Mouse (Mus musculus) C2C12 (cell line): ENCODE measurements around the gene Kcnh2. TPM values are rescaled to one million over a fixed set of nuclear protein-coding genes. Genes with fewer than 3 reads are reported as not detected.

Source experiments
- H3K27me3 ChIP-seq: one replicate; pipeline ENCODE4 v1.6.1; 2011; ENCODE audit not compliant: control insufficient read depth, insufficient read depth, insufficient read length
- H3K36me3 ChIP-seq: one replicate; pipeline ENCODE4 v1.6.1; 2011; ENCODE audit not compliant: control insufficient read depth, insufficient read depth
- H3K4me3 ChIP-seq: one replicate; pipeline ENCODE4 v1.5.1; 2011; ENCODE audit warnings: mild to moderate bottlenecking, control low read depth; ENCODE audit not compliant: poor library complexity, insufficient read depth, severe bottlenecking
- H3K79me2 ChIP-seq: one replicate; pipeline ENCODE4 v1.6.1; 2011; ENCODE audit not compliant: control insufficient read depth, insufficient read depth
- H3K79me3 ChIP-seq: one replicate; pipeline ENCODE4 v1.6.1; 2011; ENCODE audit warnings: low read depth, control low read depth
- H3ac ChIP-seq: one replicate; pipeline ENCODE3; 2011; ENCODE audit warnings: low read depth; ENCODE audit not compliant: control insufficient read depth, insufficient read length
- CEBPB ChIP-seq: IDR thresholded peaks from one replicate; pipeline ENCODE4 v1.6.1; 2011; ENCODE audit warnings: low read depth, mild to moderate bottlenecking, control low read depth, moderate library complexity
- CTCF ChIP-seq: IDR thresholded peaks from one replicate; pipeline ENCODE4 v1.5.1; 2011; ENCODE audit not compliant: control insufficient read depth, insufficient read depth, insufficient read length
- FOSL1 ChIP-seq: IDR thresholded peaks from one replicate; pipeline ENCODE4 v1.8.0; 2011; ENCODE audit warnings: mild to moderate bottlenecking, low read length; ENCODE audit not compliant: poor library complexity, insufficient read depth, severe bottlenecking
- MAX ChIP-seq: IDR thresholded peaks from one replicate; pipeline ENCODE4 v1.6.1; 2011; ENCODE audit warnings: mild to moderate bottlenecking, control low read depth
- MYOD1 ChIP-seq: IDR thresholded peaks from one replicate; pipeline ENCODE4 v1.6.1; 2011; ENCODE audit warnings: low read depth; ENCODE audit not compliant: control insufficient read depth, insufficient read length
- MYOG ChIP-seq: IDR thresholded peaks from one replicate; pipeline ENCODE4 v1.6.1; 2011; ENCODE audit not compliant: control insufficient read depth, insufficient read length; ENCODE audit errors: extremely low read depth
- USF1 ChIP-seq: IDR thresholded peaks from one replicate; pipeline ENCODE4 v1.6.1; 2011; ENCODE audit warnings: low read depth, mild to moderate bottlenecking, control low read depth, moderate library complexity
- polyA plus RNA-seq: library from polyadenylated mRNA; unstranded; fragments of >200 nt; fragmentation: generic; extraction: Trizol; gene quantifications from one replicate; pipeline ENCODE4 v1.2.1, GENCODE M21; 2012; ENCODE audit warnings: missing spikeins

Kcnh2 gene
- polyA plus RNA-seq, 1 experiment: 3.1 TPM

- TF ChIP-seq USF1 (no peak), MAX (no peak), CTCF (no peak), MYOD1 (no peak), MYOG (no peak), CEBPB (no peak), FOSL1 (no peak)
- H3K27me3 ChIP-seq: no peaks in the 10 kb centered on the region
- H3ac ChIP-seq: no peak overlapping the region
- no peaks in the 10 kb centered on the region for H3K79me2 ChIP-seq
- H3K4me3 ChIP-seq: no peak overlapping the region
- H3K36me3 ChIP-seq: no peaks in the 10 kb centered on the region
- H3K79me3 ChIP-seq: no peaks in the 10 kb centered on the region
These were observed 2.9 kb downstream of the Kcnh2 start for GRCm38 (mm10) chr5:24348546-24348945.

GRCm38 (mm10) chr5:24348128-24348527 is 3.3 kb downstream of the Kcnh2 start:
- Histone ChIP-seq H3K36me3 (no peaks in the 10 kb centered on the region), H3ac (no peak overlapping the region), H3K4me3 (no peak overlapping the region), H3K27me3 (no peaks in the 10 kb centered on the region), H3K79me2 (no peaks in the 10 kb centered on the region), H3K79me3 (no peaks in the 10 kb centered on the region)
- TF ChIP-seq MYOD1 (no peak), CEBPB (no peak), MYOG (no peak), MAX (no peak), CTCF (no peak), FOSL1 (no peak), USF1 (no peak)

- H3K27me3 ChIP-seq: no peaks in the 10 kb centered on the region
These were observed 4.1 kb downstream of the Kcnh2 start for GRCm38 (mm10) chr5:24347186-24347875.

GRCm38 (mm10) chr5:24346313-24346712 is 5.1 kb downstream of the Kcnh2 start:
- no peaks in the 10 kb centered on the region for H3K79me2 ChIP-seq
- H3K36me3 ChIP-seq: no peaks in the 10 kb centered on the region
- no peaks in the 10 kb centered on the region for H3K79me3 ChIP-seq
- H3ac ChIP-seq: no peak overlapping the region
- no peaks in the 10 kb centered on the region for H3K27me3 ChIP-seq
- no peak overlapping the region for H3K4me3 ChIP-seq
- TF ChIP-seq MYOD1 (no peak), CEBPB (no peak), MAX (no peak), MYOG (no peak), USF1 (no peak), FOSL1 (no peak), CTCF (no peak)

More at GRCm38 (mm10) chr5:24347186-24347875, 4.1 kb downstream of the Kcnh2 start:
- Histone ChIP-seq H3K36me3 (no peaks in the 10 kb centered on the region), H3K79me2 (no peaks in the 10 kb centered on the region), H3K79me3 (no peaks in the 10 kb centered on the region), H3ac (no peak overlapping the region), H3K4me3 (no peak overlapping the region)
- TF ChIP-seq CEBPB: no peak

GRCm38 (mm10) chr5:24344477-24345051 is 6.8 kb downstream of the Kcnh2 start:
- Histone ChIP-seq H3K4me3 (no peak overlapping the region), H3K79me2 (no peaks in the 10 kb centered on the region), H3K79me3 (no peaks in the 10 kb centered on the region), H3K36me3 (no peaks in the 10 kb centered on the region), H3K27me3 (no peaks in the 10 kb centered on the region), H3ac (no peak overlapping the region)
- TF ChIP-seq CTCF: no peak
- no peak for TF ChIP-seq USF1

GRCm38 (mm10) chr5:24343977-24344436 is 7.4 kb downstream of the Kcnh2 start:
- TF ChIP-seq MYOG (no peak), FOSL1 (no peak), MYOD1 (no peak), MAX (no peak), USF1 (no peak)
- Histone ChIP-seq H3ac (no peak overlapping the region), H3K4me3 (no peak overlapping the region), H3K79me3 (no peaks in the 10 kb centered on the region), H3K27me3 (no peaks in the 10 kb centered on the region), H3K36me3 (no peaks in the 10 kb centered on the region), H3K79me2 (no peaks in the 10 kb centered on the region)
